Mouse (Mus musculus) adrenal gland, postnatal 14 days (tissue): Measurements from ENCODE around the gene Acaa1a. TPM values are rescaled to one million over a fixed set of nuclear protein-coding genes. Genes with fewer than 3 reads are reported as not detected.
A peak's percentile ranks its signal among the peaks of the same experiment; 100 is the strongest.
"Not testable (repeated sequence)": the region's sequence is repeated elsewhere in the genome, so short reads cannot be mapped to it uniquely, and the experiment has no call there.

Source experiments
- DNase-seq: peaks from one replicate; pipeline ENCODE4 v3.0.0; 2021; ENCODE audit warnings: mixed read lengths
- total RNA-seq: library from RNA; stranded (reverse); gene quantifications from 2 replicates; pipeline ENCODE4 v1.2.3, GENCODE M21; 2021

Gene Acaa1a
- total RNA-seq, 1 experiment from 2014 or later = 108 TPM

DNA sequence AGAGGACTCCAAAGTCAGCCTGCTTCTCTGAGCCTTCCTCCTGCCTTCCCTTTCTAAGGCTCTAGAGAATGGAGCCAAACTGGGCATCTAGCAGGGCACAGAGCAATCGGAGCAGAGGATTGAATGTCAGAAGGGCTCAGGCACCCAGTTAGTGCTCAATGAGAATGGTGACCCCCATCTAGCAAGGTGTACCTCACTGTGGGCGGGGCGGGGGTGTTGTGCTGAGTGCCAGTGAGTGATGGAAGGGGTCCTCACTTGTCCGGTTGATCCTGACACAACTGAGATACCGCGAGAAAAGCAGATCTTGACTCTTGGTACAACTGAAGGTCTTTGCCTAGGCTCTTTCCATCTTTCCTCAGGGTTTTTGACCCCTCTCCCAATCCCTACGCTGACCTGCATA is 370 bp upstream of the Acaa1a start:
- DNase-seq = no peak

GRCm38 (mm10) chr9:119340212-119340580 is 720 bp downstream of the Acaa1a start:
- DNase-seq = no peak

DNA sequence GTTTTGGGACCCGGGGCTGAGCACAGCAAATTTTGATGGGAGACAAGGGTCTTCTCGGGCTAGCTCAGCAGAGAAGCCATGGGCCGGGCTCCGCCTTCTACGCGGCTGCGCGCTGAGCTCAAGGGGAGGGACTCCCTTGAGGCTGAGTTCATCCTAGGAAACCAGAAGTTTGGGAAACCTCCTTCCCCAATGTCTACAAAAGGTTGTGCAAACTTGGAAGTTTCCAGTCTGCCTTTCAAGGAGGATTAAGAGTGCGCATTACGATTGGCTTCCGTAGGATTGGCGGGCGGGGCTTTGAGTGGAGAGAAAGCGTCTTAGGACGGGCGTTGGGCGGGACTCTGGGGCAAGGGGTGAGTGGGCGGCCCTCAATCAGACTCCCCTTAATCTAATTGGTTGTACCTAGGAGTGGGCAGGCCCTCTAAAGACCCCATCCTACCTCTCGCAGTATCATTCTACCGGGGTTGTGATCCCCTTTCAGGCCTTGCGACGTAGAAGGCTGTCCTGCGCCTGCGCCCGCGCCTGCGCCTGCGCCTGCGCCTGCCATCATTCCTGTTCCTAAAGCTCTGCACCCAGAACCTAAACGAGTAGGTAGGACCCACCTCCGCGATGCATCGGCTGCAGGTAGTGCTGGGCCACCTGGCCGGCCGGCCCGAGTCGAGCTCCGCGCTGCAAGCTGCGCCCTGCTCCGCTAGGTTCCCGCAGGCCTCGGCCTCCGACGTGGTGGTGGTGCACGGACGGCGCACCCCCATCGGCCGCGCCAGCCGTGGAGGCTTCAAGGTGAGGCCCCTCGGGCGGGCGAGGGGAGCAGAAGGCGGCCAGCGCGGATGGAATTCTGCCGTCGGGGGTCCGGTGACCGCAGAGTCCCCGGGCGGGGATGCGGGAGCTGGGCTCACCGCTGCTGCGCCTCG is 1.7 kb downstream of the Acaa1a start, which contains the start of gene Myd88:
Gene Myd88, minus strand, starts transcription at position 503 of the 908 bp plus-strand sequence.
- DNase-seq = peak; percentile 97

GRCm38 (mm10) chr9:119342728-119343127 is 3.3 kb downstream of the Acaa1a start:
- no peak for DNase-seq

GRCm38 (mm10) chr9:119346376-119346775 is 6.9 kb downstream of the Acaa1a start:
- peak; percentile 67 for DNase-seq

- DNase-seq = no peak
These were observed 11.1 kb downstream of the Acaa1a start for GRCm38 (mm10) chr9:119350531-119350930.

DNA sequence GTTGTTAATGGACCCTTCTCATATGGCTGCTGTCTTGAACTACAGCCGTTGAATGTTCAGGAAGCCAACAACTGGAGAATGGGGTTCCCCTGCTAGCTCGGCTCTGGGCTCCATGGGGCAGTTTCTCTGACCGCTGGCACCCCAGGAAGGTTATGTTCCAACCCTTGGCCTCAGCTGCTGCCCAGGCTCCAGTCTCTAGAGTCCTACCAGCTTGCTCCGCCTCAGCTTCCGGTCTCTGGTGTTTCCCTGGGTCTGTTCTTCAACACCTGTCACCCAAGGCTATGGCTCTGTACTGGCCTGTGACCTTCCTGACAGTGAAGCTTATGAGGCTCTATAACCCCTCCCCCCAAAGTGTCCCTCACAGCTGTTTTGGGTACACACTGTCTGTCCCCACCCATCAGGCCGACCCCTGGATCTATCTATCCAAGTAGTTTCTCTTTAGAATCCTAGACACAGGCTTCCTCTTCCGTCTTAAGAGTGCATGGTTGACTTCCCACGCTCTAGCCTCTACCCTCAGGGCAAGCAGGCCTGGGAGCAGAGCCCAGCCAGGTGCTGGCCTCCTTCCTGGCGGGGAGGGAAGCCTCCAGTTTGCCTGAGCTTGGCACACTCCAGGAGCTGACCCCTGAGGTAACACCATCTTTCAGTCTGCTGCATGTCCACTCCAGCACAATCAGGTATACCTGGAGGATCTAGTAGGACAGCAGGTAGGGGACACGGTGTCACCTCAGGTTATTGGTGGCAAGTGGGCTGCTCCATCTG is 11.7 kb downstream of the Acaa1a start:
- peak; percentile 54 for DNase-seq

DNA sequence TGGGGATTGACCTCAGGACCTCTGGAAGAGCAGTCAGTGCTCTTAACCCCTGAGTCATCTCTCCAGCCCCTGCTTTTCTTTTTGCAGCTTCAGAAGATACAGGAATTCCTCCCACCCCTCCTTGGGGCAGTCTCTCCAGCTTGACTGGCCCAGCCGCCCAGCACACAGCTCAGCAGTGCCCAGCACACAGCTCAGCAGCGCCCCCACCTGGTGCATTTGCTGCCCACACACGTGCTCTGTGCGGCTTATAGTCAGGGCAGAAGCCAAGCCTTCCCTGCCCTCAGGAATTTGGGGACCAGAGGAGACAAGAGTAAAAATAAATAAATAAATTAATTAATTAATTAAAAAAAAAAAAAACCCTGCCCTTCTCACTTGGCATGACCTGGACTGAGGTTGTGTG is 12.6 kb downstream of the Acaa1a start:
- DNase-seq = peak; percentile 93

DNA sequence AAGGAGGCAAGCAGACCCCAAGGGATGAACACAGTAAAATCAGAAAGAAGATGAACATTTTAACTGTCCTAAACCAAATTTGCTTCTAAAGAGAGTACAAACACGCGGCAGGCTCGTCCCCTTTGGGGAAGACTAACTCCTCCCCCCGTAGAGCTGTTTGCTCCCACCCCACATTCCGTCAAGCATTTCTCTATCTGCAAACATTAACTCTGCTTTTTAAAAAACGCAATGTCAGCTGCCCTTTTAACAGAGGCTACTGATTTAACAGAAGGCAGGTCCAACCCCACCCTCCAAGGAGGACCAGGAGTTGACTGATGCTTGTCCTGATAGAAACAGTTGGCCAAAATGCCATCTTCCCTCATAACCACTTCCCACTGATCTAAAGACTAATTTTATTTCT is 14.4 kb downstream of the Acaa1a start:
- DNase-seq = no peak

DNA sequence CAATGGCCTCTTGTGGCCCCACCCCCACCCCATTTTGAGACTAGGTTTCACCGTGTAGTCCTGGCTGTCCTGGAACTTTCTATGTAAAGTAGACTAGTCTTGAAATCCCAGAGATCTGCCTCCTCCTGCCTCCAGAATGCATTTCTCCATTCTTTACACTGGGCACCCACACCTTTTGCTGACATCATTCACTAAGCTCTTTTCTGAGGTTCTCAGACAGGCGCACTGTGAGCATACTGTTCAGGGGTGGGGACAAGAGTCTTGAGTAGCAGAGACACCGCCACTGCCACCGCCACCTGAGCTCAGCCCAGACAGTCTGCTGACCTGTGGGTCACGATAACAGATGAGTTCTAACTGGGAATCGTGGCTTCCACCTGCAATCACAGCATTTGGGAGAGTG is 16.5 kb downstream of the Acaa1a start:
- DNase-seq = no peak

- DNase-seq = peak; percentile 96
These were observed 18.0 kb downstream of the Acaa1a start, which contains the start of gene Xylb for GRCm38 (mm10) chr9:119357331-119358057. Gene Xylb, plus strand, starts transcription at chr9:119357381.

GRCm38 (mm10) chr9:119358058-119358429 is 18.6 kb downstream of the Acaa1a start:
- DNase-seq = no peak

DNA sequence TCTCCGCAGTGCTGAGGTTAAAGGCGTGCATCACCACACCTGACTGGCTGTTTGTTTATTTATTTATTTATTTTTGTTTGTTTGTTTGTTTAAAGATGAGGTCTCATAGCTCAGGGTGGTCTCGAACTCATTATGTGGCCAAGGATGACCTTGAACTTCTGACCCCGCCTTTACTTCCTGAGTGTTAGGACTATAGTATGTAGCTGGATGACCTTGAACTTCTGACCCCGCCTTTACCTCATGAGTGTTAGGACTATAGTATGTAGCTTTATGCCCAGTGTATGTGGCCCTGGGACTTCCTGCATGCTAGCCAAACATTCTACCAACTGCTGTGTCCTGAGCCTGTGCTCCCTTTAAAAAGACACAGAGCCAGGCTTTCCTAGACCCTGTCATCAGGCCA is 21.9 kb downstream of the Acaa1a start:
- DNase-seq = no peak

GRCm38 (mm10) chr9:119363229-119363628 is 23.8 kb downstream of the Acaa1a start:
- DNase-seq = no peak

GRCm38 (mm10) chr9:119365284-119365683 is 25.8 kb downstream of the Acaa1a start, which contains the start of gene Slc22a14:
Gene Slc22a14, minus strand, starts transcription at chr9:119365553.
- no peak for DNase-seq

GRCm38 (mm10) chr9:119368367-119368766 is 28.9 kb downstream of the Acaa1a start:
- no peak for DNase-seq

DNA sequence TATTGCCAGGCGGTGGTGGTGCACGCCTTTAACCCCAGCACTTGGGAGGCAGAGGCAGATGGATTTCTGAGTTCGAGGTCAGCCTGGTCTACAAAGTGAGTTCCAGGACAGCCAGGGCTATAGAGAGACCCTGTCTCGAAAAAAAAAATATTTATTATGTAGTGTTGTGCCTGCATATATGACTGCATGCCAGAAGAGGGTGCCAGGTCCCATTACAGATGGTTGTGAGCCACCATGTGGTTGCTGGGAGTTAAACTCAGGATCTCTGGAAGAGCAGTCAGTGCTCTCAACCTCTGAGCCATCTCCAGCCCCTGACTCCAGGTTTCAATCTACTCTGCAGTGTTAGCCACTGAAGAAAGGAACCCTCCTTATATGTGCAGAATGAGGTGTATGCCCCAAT is 31.3 kb downstream of the Acaa1a start:
- not testable (repeated sequence) for DNase-seq

- no peak for DNase-seq
These were observed 31.8 kb downstream of the Acaa1a start for GRCm38 (mm10) chr9:119371251-119371650.

DNA sequence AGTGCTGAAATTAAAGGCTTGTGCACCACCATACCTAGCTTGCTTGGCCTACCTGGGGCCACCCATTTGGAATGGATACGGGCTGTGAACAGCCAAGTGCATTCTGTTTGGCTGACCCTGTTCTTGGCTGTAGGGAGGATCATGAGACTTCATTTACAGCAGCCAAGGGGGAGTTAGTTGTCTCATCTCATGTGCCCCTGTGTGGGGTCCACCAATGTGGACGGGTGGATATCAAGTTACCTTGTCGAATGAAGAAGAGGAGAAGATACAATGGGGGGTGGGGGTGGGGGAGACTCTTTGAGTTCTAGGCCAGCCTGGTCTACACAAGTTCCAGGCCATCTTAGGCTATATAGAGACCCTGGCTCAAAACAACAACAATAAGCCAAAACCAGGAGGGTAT is 35.5 kb downstream of the Acaa1a start:
- DNase-seq = no peak

DNA sequence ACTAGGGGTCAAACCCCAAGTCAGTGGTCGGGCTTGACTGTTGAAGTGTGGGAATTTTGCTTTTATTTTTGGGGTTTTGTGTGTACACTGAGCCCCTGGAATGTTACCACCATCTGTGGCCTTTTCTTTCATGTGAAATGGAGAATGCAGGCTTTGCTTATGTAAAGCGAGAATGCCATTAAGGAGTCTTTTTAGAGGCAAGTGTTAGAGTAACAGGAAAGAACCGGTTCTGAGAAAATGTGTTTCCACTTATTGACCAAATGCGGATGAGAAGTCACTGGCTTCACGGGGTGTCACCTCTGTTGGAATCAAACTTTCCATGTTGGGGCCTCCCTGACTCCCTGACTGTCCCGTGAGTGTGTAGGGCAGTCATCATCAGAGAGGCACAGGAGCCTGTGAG is 36.1 kb downstream of the Acaa1a start:
- no peak for DNase-seq

DNA sequence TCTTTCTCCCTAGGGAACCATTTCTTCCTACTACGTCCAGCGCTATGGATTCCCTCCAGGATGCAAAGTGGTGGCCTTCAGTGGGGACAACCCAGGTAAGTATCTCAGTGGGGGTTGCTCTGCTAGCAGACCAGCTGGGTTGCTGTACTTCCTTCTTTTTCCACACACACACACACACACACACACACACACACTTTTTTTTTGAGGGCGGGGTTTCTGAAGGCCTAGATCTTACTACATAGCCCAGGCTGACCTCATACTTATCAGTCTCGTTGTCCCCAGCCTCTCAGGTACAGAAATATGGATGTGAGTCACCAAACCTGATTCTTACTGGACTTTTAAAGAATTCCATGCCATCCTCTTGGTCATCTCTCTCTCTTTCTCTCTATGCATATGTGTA is 38.8 kb downstream of the Acaa1a start:
- DNase-seq = no peak

DNA sequence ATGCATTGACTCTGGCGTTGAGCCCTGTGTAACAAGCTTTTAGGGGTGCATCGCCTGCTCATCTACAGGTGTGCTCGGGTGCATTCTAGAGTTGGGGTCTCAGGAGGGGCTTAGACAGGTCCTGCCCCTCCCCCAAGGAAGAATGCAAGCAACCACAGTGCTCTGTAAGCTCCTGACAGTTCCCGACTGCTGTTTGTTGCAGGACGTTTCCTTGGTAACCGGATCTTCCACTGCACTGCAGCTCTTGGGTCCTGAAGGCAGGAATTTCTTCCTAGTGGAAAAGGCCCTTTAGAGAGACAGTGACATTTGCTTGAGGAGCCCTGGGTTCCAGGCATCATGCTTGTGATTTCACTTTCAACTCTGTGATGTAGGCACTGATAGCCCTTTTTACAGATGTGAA is 43.1 kb downstream of the Acaa1a start:
- no peak for DNase-seq

DNA sequence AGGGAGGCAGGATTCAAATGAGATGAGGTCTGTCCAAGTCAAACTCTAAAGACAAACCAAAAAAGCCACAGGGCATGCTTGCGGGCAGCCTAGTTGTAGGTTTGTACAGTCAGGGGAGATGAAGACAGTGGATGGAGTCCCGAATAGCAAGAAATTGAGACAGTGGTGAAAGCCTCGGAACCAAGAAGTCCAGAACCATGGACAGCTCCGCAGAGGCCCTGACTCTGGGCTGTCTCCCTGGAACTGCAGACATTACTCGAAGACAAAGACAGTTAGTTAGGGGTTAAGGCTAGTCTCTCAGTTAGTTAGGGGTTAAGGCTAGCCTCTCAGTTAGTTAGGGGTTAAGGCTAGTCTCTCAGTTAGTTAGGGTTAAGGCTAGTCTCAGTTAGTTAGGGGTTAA is 49.5 kb downstream of the Acaa1a start:
- DNase-seq = peak; percentile 60
